Mouse (Mus musculus): ENCODE measurements around the gene Gnpat.

Gnpat gene

GRCm38 (mm10) chr8:124905482-124905881, 42.6 kb downstream of the Gnpat start:
- no peak for DNase-seq

- no peak for DNase-seq
These were observed 47.1 kb downstream of the Gnpat start for GRCm38 (mm10) chr8:124909936-124910335.

GRCm38 (mm10) chr8:124910349-124910748, 47.5 kb downstream of the Gnpat start:
- no peak for DNase-seq

DNA sequence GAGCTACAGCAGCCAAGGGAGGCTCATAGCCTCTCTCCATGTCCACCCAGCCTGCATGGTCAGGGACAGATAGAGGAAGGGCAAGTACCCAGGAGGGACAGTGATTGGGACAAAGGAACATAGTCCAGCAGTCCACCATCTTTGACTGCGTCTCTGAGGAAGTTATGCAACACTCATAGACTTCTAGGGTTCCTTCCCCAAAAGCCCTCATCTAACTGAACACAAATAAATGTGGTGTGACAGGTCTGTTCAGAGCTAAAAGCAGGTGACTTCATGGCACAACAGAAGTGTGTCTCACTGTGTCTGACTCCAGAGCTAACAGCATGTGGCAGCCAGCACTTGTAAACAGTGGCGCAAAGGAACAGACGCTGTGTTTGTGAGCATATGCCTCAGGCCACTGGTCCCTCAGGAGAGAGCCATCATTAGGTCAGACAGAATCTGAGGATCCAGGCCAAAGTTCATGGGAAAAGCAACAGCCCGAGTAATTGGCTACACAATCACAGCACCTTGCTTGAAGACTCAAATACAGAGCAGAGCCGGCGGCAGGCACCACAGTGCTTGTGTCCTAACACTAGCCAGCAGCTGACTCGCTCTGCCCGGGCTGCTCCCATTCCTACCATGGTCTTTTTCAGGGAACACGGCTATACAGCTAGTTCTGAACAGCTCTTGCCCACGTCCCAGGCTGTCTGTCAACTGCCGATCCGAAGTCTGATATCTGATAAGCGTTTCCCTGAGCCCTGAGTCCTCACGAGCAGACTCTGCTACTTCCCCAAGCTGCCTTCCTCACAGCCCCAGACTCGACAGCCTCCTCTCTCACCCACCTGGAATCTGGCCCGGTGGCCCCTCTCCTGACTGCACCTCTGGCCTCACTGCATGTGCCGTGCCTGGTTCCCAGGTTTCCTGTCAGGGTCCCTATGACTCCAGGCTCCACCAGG, 49.4 kb downstream of the Gnpat start:
- no peak for DNase-seq

- DNase-seq = no peak
These were observed 51.2 kb downstream of the Gnpat start for GRCm38 (mm10) chr8:124914061-124914460.

DNA sequence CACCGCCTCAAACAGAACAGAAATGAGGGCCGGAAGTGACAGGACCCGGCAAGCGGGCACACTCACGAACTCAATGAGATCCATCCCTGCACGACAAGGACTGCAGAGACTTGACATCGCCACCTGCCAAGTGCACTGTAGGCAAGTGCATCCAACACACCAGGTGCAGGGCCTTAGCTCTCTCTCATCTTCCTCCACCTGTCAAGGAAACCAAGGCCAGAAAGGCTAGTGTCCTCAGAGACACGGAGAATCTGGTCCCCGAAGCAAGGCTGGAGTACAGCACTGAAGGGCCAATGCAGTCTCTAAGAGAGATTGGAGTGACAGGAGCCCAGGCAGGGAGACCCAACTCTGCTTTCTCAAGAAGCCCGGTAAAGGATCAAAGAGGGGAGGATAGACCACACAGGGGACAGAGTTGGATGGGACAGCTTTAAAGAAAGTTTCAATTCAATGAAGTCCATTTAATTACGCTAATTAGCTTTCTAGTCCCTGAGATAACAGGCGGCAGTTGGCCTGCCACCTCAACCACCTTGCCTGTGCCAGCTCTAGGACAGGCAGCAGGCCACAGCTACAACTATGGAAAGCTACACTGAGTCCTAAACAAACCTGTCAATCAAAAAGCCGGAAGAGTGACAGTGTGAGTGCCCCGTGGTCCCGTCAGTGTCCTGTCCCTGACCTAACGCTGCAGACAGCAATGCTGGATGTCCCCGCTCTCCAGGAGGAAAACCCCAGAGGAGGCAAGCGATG, 55.1 kb downstream of the Gnpat start:
- no peak for DNase-seq

DNA sequence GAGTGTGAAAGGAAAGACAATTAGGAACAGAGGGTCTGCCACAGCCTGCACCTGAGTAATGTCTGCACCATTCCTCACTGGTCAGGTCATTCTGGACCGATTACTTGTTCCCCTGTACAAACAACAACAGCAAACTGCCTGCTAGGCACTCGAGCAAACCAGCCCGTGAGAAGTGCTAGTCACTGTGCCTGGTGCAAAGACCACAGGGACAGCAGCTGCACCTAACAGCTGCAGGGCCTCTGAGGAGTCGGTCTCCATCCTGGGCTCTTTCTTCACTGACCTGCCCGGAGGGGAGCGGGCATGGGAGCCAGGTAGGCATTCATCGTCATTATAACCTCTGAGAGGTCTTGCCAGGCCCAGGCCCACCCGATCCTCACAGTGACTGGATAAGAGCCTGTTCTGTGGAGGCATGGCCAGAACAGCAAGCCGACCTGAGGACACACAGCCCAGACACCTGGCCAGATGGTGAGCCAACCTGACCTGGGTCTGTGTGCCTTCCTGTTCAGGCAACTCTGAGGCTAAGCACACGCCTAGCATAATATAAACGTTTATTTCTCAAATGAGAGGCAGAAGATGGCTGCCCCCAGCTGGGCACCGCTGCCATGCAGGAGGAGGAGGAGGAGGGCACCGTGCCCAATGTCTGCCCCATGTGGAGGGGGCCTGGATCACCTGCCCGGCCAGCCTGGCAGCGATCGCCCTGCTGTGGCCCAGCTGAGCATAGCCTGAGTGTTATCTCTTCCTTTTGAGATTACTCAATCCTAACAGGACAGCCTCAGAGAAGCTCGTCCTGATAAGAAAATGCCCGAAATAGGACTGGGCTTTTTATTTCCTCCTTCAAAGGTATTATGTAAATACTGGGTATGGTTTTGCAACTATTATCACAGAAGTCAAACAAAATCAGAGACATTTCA, 58.8 kb downstream of the Gnpat start:
- DNase-seq = no peak

- no peak for DNase-seq
These were observed 59.8 kb downstream of the Gnpat start for GRCm38 (mm10) chr8:124922490-124923089.

DNA sequence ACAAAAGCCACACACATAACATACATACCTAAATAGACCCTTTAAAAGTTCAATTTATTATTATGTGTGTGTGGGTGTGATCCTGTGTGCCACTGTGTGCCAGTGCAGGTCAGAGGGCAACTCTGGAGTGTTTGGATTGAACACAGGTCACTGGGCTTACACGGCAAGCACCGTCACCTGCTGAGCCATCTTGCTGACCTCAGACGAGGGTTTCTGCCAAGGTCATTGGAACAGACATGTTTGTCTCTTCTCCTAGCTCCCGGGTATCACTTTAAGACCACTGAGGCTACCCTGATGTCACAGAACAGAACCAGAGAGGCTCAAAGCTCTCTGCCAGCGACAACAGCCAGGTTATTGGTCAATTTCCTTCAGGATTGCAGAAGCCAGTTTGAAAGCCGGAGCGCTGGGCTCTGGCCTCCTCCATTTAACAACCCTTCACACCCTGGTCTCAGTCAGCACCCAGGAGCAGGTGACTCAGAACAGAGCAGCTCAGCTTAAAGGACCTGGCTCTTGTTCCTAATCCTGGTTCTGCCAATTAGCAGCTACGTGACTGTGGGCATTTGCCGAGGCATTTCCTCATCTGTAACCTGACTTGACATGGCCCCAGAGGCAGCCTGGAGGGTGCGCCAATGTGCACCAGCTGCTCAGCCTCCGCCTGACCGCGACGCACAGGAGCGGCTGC, 61.3 kb downstream of the Gnpat start:
- no peak for DNase-seq

- peak; percentile 43 for DNase-seq
These were observed 62.9 kb downstream of the Gnpat start for GRCm38 (mm10) chr8:124925544-124926266.

DNA sequence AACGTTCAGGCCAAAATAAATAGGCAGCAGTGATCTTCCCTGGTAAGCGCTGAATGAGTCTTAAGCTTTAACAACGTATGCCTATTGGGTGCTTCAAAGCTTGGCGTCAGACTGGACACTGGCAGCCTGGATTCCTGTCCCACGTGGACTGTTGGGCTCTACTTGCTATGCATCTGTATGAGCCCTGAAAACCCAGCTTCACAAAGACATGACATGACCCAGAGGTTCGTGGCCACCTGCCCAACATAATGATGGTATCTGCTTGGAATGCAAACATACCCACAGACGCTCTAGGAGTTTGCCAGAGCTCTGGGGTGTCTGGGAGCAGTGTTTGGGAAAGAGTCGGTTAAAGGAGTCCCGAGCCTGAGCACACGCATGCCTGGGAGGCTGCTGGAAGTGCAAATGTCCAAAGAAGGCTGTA, 63.5 kb downstream of the Gnpat start:
- no peak for DNase-seq

GRCm38 (mm10) chr8:124929006-124929405, 66.2 kb downstream of the Gnpat start:
- DNase-seq = no peak

DNA sequence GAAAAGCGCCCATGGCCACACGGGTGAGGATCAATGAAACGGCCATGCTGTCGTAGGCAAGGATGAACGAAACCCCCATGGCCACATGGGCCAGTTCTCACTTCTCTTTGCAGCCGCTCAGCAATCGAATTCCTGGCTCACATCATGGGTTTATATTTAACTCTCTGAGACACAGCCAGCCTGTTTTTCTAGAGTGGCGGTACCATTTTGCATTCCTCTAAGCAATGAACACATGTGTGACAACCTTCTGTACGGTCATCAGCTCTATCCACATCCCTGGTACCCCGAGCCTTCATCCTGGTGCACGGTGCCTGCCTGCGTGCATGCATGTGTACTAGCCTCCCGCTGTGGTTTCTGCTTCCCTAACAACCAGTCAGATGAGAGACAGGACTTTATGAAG, 67.3 kb downstream of the Gnpat start:
- DNase-seq = no peak

GRCm38 (mm10) chr8:124930649-124931048, 67.8 kb downstream of the Gnpat start:
- DNase-seq = no peak

GRCm38 (mm10) chr8:124932435-124932834, 69.6 kb downstream of the Gnpat start:
- no peak for DNase-seq

DNA sequence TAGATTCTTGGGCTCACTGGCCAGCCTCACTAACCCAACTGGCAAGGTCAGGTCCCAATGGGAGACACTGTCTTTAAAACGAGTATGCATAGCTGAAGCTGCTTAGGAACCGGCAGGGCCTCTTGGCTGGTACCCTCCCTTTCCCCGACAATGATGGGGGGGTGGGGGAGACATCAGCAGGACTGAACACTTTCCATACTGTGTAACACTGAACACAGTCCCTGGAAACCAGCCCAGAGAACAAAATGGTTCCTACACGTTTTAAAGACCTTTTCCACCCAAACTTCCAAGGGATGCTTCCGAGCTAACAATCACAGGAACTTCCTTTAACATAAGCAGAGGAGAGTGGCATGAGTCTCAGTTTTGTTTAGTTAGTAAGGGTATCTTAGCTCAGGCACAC, 72.3 kb downstream of the Gnpat start:
- no peak for DNase-seq

DNA sequence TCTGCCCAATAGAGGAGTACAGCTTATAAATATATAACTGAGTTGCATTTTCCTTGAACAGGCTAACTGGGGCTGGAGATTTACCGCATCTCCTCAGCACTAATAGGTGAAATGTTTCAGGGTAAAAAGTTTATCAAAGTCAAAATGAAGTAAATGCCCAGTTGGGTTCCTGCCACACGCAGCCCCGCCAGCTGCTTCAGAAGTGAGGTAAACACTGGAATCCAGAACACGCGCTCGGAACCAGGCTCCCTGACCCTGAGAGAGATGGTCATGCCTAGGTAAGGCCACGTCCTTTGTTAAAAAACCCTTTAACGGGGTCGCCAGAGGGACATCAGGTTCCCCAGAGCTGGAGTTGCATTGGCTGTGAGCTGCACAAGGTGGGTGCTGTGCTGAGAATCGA, 73.9 kb downstream of the Gnpat start:
- no peak for DNase-seq

GRCm38 (mm10) chr8:124937293-124937692, 74.5 kb downstream of the Gnpat start:
- no peak for DNase-seq
